Mouse (Mus musculus): ENCODE results near the gene Fam120b. TPM values are rescaled to one million over a fixed set of nuclear protein-coding genes. Genes with fewer than 3 reads are reported as not detected.

The Fam120b gene
- polyA plus RNA-seq, 1 experiment, result 13.0 TPM

GRCm38 (mm10) chr17:15416596-15417215 is 20.7 kb downstream of the Fam120b start:
- Histone ChIP-seq H3K4me1 (replicated peaks; ENCODE audit: control insufficient read depth, insufficient read depth, low read length) (no peaks in the 10 kb centered on the region), H3K27ac (ENCODE audit: control insufficient read depth, insufficient read depth, low read length) (no peak overlapping the region), H3K4me3 (ENCODE audit: control insufficient read depth, insufficient read depth, low read length) (no peak overlapping the region), H3K36me3 (ENCODE audit: control insufficient read depth, insufficient read depth, low read length) (peaks cover 48% of the 10 kb centered on the region), H3K27me3 (ENCODE audit: control insufficient read depth, insufficient read depth, low read length) (no peaks in the 10 kb centered on the region)
- TF ChIP-seq CTCF (IDR thresholded peaks at IDR 0.05; ENCODE audit: borderline replicate concordance, control insufficient read depth, extremely low read depth, insufficient read depth, low read length, poor library complexity) (no peak), POLR2A (IDR thresholded peaks at IDR 0.05; ENCODE audit: control insufficient read depth, extremely low read depth, insufficient read depth, low read length, poor library complexity) (no peak)
- no peak for DNase-seq
- WGBS, result 96% methylated on average over 12 of the region's 12 CpGs

- H3K4me1 ChIP-seq (replicated peaks; ENCODE audit: control insufficient read depth, insufficient read depth, low read length), result no peaks in the 10 kb centered on the region
- DNase-seq, result no peak
- TF ChIP-seq CTCF (IDR thresholded peaks at IDR 0.05; ENCODE audit: borderline replicate concordance, control insufficient read depth, extremely low read depth, insufficient read depth, low read length, poor library complexity) (no peak), POLR2A (IDR thresholded peaks at IDR 0.05; ENCODE audit: control insufficient read depth, extremely low read depth, insufficient read depth, low read length, poor library complexity) (no peak)
- no peak overlapping the region for H3K4me3 ChIP-seq (ENCODE audit: control insufficient read depth, insufficient read depth, low read length)
- H3K36me3 ChIP-seq (ENCODE audit: control insufficient read depth, insufficient read depth, low read length), result peaks cover 64% of the 10 kb centered on the region
- 94% methylated on average over 8 of the region's 8 CpGs for WGBS
- no peak overlapping the region for H3K27ac ChIP-seq (ENCODE audit: control insufficient read depth, insufficient read depth, low read length)
- H3K27me3 ChIP-seq (ENCODE audit: control insufficient read depth, insufficient read depth, low read length), result no peaks in the 10 kb centered on the region
These were observed 23.5 kb downstream of the Fam120b start for GRCm38 (mm10) chr17:15419534-15419933.

GRCm38 (mm10) chr17:15420021-15420603 is 24.1 kb downstream of the Fam120b start:
- DNase-seq, result no peak
- WGBS, result 96% methylated on average over 8 of the region's 8 CpGs

GRCm38 (mm10) chr17:15421446-15421845 is 25.4 kb downstream of the Fam120b start:
- Histone ChIP-seq H3K4me1 (replicated peaks; ENCODE audit: control insufficient read depth, insufficient read depth, low read length) (no peaks in the 10 kb centered on the region), H3K4me3 (ENCODE audit: control insufficient read depth, insufficient read depth, low read length) (no peak overlapping the region), H3K36me3 (ENCODE audit: control insufficient read depth, insufficient read depth, low read length) (peaks cover 57% of the 10 kb centered on the region), H3K27ac (ENCODE audit: control insufficient read depth, insufficient read depth, low read length) (no peak overlapping the region), H3K27me3 (ENCODE audit: control insufficient read depth, insufficient read depth, low read length) (no peaks in the 10 kb centered on the region)
- WGBS, result 97% methylated on average over 6 of the region's 6 CpGs
- no peak for DNase-seq
- TF ChIP-seq CTCF (IDR thresholded peaks at IDR 0.05; ENCODE audit: borderline replicate concordance, control insufficient read depth, extremely low read depth, insufficient read depth, low read length, poor library complexity) (no peak), POLR2A (IDR thresholded peaks at IDR 0.05; ENCODE audit: control insufficient read depth, extremely low read depth, insufficient read depth, low read length, poor library complexity) (no peak)

More at GRCm38 (mm10) chr17:15420021-15420603, 24.1 kb downstream of the Fam120b start:
- H3K4me1 ChIP-seq (replicated peaks; ENCODE audit: control insufficient read depth, insufficient read depth, low read length), result no peaks in the 10 kb centered on the region
- H3K4me3 ChIP-seq (ENCODE audit: control insufficient read depth, insufficient read depth, low read length), result no peak overlapping the region
- no peaks in the 10 kb centered on the region for H3K27me3 ChIP-seq (ENCODE audit: control insufficient read depth, insufficient read depth, low read length)
- TF ChIP-seq POLR2A (IDR thresholded peaks at IDR 0.05; ENCODE audit: control insufficient read depth, extremely low read depth, insufficient read depth, low read length, poor library complexity), result no peak
- TF ChIP-seq CTCF (IDR thresholded peaks at IDR 0.05; ENCODE audit: borderline replicate concordance, control insufficient read depth, extremely low read depth, insufficient read depth, low read length, poor library complexity), result no peak
- no peak overlapping the region for H3K27ac ChIP-seq (ENCODE audit: control insufficient read depth, insufficient read depth, low read length)
- H3K36me3 ChIP-seq (ENCODE audit: control insufficient read depth, insufficient read depth, low read length), result peaks cover 63% of the 10 kb centered on the region

- no peak for DNase-seq
- no peak for TF ChIP-seq CTCF (IDR thresholded peaks at IDR 0.05; ENCODE audit: borderline replicate concordance, control insufficient read depth, extremely low read depth, insufficient read depth, low read length, poor library complexity)
- no peak for TF ChIP-seq POLR2A (IDR thresholded peaks at IDR 0.05; ENCODE audit: control insufficient read depth, extremely low read depth, insufficient read depth, low read length, poor library complexity)
- peaks cover 48% of the 10 kb centered on the region for H3K36me3 ChIP-seq (ENCODE audit: control insufficient read depth, insufficient read depth, low read length)
- H3K27me3 ChIP-seq (ENCODE audit: control insufficient read depth, insufficient read depth, low read length), result no peaks in the 10 kb centered on the region
- H3K4me3 ChIP-seq (ENCODE audit: control insufficient read depth, insufficient read depth, low read length), result no peak overlapping the region
- H3K27ac ChIP-seq (ENCODE audit: control insufficient read depth, insufficient read depth, low read length), result no peak overlapping the region
- WGBS, result 95% methylated on average over 9 of the region's 9 CpGs
- no peaks in the 10 kb centered on the region for H3K4me1 ChIP-seq (replicated peaks; ENCODE audit: control insufficient read depth, insufficient read depth, low read length)
These were observed 26.7 kb downstream of the Fam120b start for GRCm38 (mm10) chr17:15422666-15423065.

GRCm38 (mm10) chr17:15423080-15423765 is 27.2 kb downstream of the Fam120b start:
- H3K27me3 ChIP-seq (ENCODE audit: control insufficient read depth, insufficient read depth, low read length), result no peaks in the 10 kb centered on the region
- no peak for DNase-seq
- TF ChIP-seq CTCF (IDR thresholded peaks at IDR 0.05; ENCODE audit: borderline replicate concordance, control insufficient read depth, extremely low read depth, insufficient read depth, low read length, poor library complexity), result no peak
- TF ChIP-seq POLR2A (IDR thresholded peaks at IDR 0.05; ENCODE audit: control insufficient read depth, extremely low read depth, insufficient read depth, low read length, poor library complexity), result no peak
- no peaks in the 10 kb centered on the region for H3K4me1 ChIP-seq (replicated peaks; ENCODE audit: control insufficient read depth, insufficient read depth, low read length)
- peaks cover 43% of the 10 kb centered on the region for H3K36me3 ChIP-seq (ENCODE audit: control insufficient read depth, insufficient read depth, low read length)
- no peak overlapping the region for H3K27ac ChIP-seq (ENCODE audit: control insufficient read depth, insufficient read depth, low read length)
- WGBS, result 95% methylated on average over 8 of the region's 8 CpGs
- no peak overlapping the region for H3K4me3 ChIP-seq (ENCODE audit: control insufficient read depth, insufficient read depth, low read length)
